Mouse (Mus musculus) myocyte (in vitro differentiated cells): ENCODE measurements at regions not wholly inside any gene's neighbourhood (a gene's known extent, or its start where the extent isn't known, plus 50 kb on each side); places are given as distances from the start of the nearest gene placed in this dataset.

Experiments
- E2F4 ChIP-seq: IDR thresholded peaks from one replicate; pipeline ENCODE4 v1.6.1; 2011; ENCODE audit warnings: mild to moderate bottlenecking, control low read depth, moderate library complexity; ENCODE audit not compliant: insufficient read depth
- MAX ChIP-seq: IDR thresholded peaks from one replicate; pipeline ENCODE4 v1.6.1; 2011; ENCODE audit warnings: low read depth, mild to moderate bottlenecking, control low read depth
- MYOD1 ChIP-seq, 3 experiments: IDR thresholded peaks; one replicate each; pipeline ENCODE4 v1.6.1; 2011; ENCODE audit warnings: control low read depth in 2 of 3, low read depth in 2 of 3, mild to moderate bottlenecking in 2 of 3, moderate library complexity in 1 of 3; ENCODE audit not compliant: insufficient read length in 2 of 3, control insufficient read depth in 1 of 3
- MYOG ChIP-seq, 3 experiments: IDR thresholded peaks; one replicate each; pipeline ENCODE4 v1.6.1; 2011; ENCODE audit warnings: control low read depth in 2 of 3, low read depth in 2 of 3, mild to moderate bottlenecking in 2 of 3; ENCODE audit not compliant: insufficient read length in 2 of 3, control insufficient read depth in 1 of 3, insufficient read depth in 1 of 3
- POLR2A ChIP-seq: IDR thresholded peaks from one replicate; pipeline ENCODE4 v1.6.1; 2011; ENCODE audit warnings: low read depth, mild to moderate bottlenecking, control low read depth, moderate library complexity; ENCODE audit not compliant: insufficient read length
- POLR2AphosphoS2 ChIP-seq: IDR thresholded peaks from one replicate; pipeline ENCODE4 v1.6.1; 2011; ENCODE audit warnings: low read depth, control low read depth; ENCODE audit not compliant: insufficient read length
- TCF12 ChIP-seq: IDR thresholded peaks from one replicate; pipeline ENCODE4 v1.6.1; 2011; ENCODE audit warnings: mild to moderate bottlenecking, control low read depth; ENCODE audit not compliant: poor library complexity, insufficient read depth, severe bottlenecking
- TCF3 ChIP-seq: IDR thresholded peaks from one replicate; pipeline ENCODE4 v1.6.1; 2011; ENCODE audit warnings: low read depth, control low read depth; ENCODE audit not compliant: insufficient read length
- USF1 ChIP-seq: IDR thresholded peaks from one replicate; pipeline ENCODE4 v1.6.1; 2011; ENCODE audit warnings: low read depth, mild to moderate bottlenecking, control low read depth, moderate library complexity

DNA sequence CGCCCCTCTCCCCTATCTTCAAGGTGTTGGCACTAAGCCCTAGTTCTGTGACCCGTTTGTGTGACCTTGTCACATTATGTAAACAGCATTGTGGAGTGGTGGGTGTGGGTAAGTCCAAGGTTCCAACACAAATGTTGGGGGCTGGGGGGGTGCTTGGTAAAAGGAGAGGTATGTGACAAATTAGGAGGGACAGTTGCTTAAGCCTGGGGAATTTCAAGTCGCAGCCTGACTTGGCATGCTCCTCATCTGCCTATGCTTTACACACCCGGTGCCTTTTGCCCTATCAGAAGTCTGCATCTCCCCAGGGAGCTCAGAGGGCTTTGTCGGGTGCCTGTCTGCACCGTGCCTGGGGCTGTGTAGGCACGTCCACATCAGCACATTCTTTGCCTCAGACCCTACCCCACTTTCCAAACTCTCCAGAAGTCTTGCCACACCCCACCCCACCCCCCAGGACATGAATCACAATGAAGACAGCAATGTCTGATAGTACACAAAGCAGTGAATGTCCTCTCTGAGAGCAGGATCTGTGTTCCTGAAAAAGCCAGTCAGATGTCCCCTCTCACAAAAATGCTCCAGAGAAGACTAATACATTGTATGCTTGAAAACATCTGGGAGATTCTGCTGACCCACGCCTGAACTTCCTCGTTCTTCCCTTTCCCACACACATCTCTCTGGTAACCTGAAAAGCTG lies 61.6 kb upstream of the Abhd2 start:
- TF ChIP-seq MAX, result no peak
- TF ChIP-seq E2F4, result no peak
- TF ChIP-seq MYOD1 (IDR thresholded peaks at IDR 0.05; ENCODE audit: control insufficient read depth in 1 of 3, insufficient read length in 2 of 3, low read depth in 2 of 3), result no peak
- no peak for TF ChIP-seq TCF3
- TF ChIP-seq POLR2A, result no peak
- TF ChIP-seq USF1, result no peak
- no peak for TF ChIP-seq TCF12
- no peak for TF ChIP-seq POLR2AphosphoS2
- no peak for TF ChIP-seq MYOG (IDR thresholded peaks at IDR 0.05; ENCODE audit: control insufficient read depth in 1 of 3, insufficient read depth in 1 of 3, insufficient read length in 2 of 3, low read depth in 2 of 3)
